Mouse (Mus musculus): ENCODE measurements around the gene Mia2. TPM values are rescaled to one million over a fixed set of nuclear protein-coding genes. Genes with fewer than 3 reads are reported as not detected.
"Not testable (repeated sequence)": the region's sequence is repeated elsewhere in the genome, so short reads cannot be mapped to it uniquely, and the experiment has no call there.

Gene Mia2
- total RNA-seq, 2 experiments from 2014 or later = 40.6 to 46.0 TPM

- not testable (repeated sequence) for DNase-seq
These were observed 145.4 kb downstream of the Mia2 start for GRCm38 (mm10) chr12:59241031-59241430.

Small RNA genes lying within 50 kb of the gene (microRNA-seq; reads per million reads assigned to microRNA genes)
- 0 reads per million in 2 experiments for gene Gm27284

Other genes with a start within 250 kb of the Mia2 start
- gene Sec23a, start 83.8 kb upstream of the Mia2 start, total RNA-seq (2021) = 10 to 100 TPM; 51.0 to 53.8 TPM
- gene Gemin2, start 82.4 kb upstream of the Mia2 start, total RNA-seq (2021) = 1 to 10 TPM; 8.8 to 9.8 TPM
- gene Trappc6b, start 34.3 kb upstream of the Mia2 start, total RNA-seq (2021) = 10 to 100 TPM; 56.6 to 63.5 TPM
- 10 to 100 TPM; 38.5 to 40.4 TPM for gene Pnn, start 28.9 kb upstream of the Mia2 start, total RNA-seq (2021)
- 1 to 10 TPM; 7.6 to 9.9 TPM for gene Fbxo33, start 123.9 kb downstream of the Mia2 start, total RNA-seq (2021)

All from heart, postnatal 4 days (tissue).